Mouse (Mus musculus) frontal cortex, postnatal 25 days (tissue): Measurements from ENCODE around the gene Zmynd15.

Source experiments
- DNase-seq, 2 experiments: peaks; one replicate each; pipeline ENCODE4 v3.0.0; 2022; ENCODE audit warnings: low spot score in 2 of 2

Zmynd15 gene

DNA sequence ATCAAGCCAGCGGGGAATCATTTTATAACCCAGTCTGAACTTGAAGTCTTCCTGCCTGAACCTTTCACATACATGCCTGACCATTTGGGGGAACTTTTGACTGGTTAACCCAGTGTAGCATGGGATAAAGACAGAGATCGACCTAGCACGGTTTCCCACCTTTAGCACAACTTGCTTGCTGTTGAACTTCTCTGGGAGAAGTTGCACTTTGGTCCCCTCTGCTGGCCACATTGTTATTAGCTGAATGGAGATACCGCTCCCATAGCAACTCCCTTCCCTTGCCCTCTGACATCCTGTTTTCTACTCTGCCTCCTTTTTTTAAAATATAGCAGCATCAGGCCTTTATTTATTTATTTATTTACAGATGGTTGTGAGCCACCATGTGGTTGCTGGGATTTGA, 47.2 kb downstream of the Zmynd15 start:
- DNase-seq: peak; percentile 36 to 39

DNA sequence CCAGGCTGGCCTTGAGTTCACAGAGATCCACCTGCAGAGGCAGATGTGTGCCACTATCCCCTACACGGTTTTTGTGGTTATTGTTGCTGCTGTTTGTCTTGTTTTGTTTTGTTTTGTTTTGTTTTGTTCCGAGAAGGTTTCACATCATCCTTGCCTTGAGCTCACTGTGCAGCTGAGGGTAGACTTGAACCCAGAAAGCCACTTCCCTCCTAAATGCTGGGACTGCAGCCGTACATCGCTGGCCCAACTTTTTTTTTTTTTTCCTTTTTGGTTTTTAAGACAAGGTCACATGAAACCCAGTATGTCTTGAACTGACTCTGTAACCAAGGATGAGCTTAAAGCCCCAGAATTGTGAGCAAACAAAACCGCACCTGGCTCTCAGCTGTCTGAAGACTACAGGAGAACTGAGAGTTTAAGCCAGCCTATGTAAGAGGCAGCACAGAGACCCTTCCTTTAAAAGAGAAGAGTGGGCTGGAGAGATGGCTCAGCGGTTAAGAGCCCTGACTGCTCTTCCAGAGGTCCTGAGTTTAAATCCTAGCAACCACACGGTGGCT, 47.8 kb downstream of the Zmynd15 start:
- no peak for DNase-seq

GRCm38 (mm10) chr11:70509753-70510564, 50.7 kb downstream of the Zmynd15 start:
- no peak for DNase-seq

GRCm38 (mm10) chr11:70511242-70511641, 52.0 kb downstream of the Zmynd15 start:
- no peak for DNase-seq

GRCm38 (mm10) chr11:70511825-70512224, 52.6 kb downstream of the Zmynd15 start:
- no peak for DNase-seq

DNA sequence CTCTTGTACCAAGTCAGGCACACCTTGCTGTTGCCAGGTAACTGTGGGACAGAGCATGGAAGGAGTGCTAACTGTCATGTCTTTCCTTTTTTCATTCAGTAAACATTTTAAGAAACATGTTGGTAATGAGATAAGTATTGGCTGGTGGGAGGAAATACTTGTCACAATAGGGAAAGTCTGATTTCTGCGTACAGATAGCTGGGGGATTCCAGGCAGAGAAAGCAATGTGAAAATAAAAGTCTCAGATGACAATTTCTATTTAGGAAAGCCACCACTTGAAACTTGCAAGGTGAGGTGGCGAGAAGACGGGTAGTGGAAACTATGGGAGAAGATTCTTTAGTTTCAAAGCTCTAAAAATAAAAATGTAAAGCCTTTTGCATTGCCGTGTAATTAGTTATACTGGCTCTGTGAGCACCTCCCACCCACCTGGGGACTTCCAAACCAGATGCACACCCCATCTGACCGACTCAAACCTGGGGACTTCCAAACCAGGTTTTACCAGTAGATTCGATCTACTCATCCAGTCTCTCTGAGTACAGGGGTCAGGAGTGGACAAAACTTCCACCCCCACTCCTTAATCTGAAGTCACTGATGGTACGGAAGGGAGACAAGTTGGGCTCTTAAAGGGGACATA, 53.6 kb downstream of the Zmynd15 start:
- no peak for DNase-seq

- no peak for DNase-seq
Measured at GRCm38 (mm10) chr11:70513520-70513919, 54.3 kb downstream of the Zmynd15 start.

GRCm38 (mm10) chr11:70514288-70514687, 55.1 kb downstream of the Zmynd15 start, which contains the start of gene Vmo1:
TSS of gene Vmo1 (minus strand) at chr11:70514616.
- no peak for DNase-seq
